Mouse (Mus musculus): ENCODE results near the gene Fcrl1. TPM values are rescaled to one million over a fixed set of nuclear protein-coding genes. Genes with fewer than 3 reads are reported as not detected.
"Not testable (repeated sequence)": the region's sequence is repeated elsewhere in the genome, so short reads cannot be mapped to it uniquely, and the experiment has no call there.

Gene Fcrl1
- polyA plus RNA-seq, 1 experiment = not detected

GRCm38 (mm10) chr3:87365691-87366090 is 10.5 kb upstream of the Fcrl1 start:
- TF ChIP-seq CTCF (IDR thresholded peaks at IDR 0.05; ENCODE audit: low read depth, low read length) (no peak), EP300 (IDR thresholded peaks at IDR 0.05; ENCODE audit: insufficient read depth, low read depth, low read length) (no peak), POLR2A (IDR thresholded peaks at IDR 0.05; ENCODE audit: insufficient read depth, low read length) (no peak)
- H3K4me1 ChIP-seq (ENCODE audit: control insufficient read depth, insufficient read depth, low read length) = no peaks in the 10 kb centered on the region
- H3K9ac ChIP-seq (ENCODE audit: low read depth, poor library complexity, severe bottlenecking) = no peak overlapping the region

GRCm38 (mm10) chr3:87367511-87367910 is 8.7 kb upstream of the Fcrl1 start:
- Histone ChIP-seq H3K9ac (ENCODE audit: low read depth, poor library complexity, severe bottlenecking) (no peak overlapping the region), H3K4me1 (ENCODE audit: control insufficient read depth, insufficient read depth, low read length) (no peaks in the 10 kb centered on the region), H3K36me3 (ENCODE audit: control insufficient read depth, insufficient read depth, low read length, poor library complexity, severe bottlenecking) (no peaks in the 10 kb centered on the region), H3K27ac (ENCODE audit: insufficient read depth, low read length) (no peak overlapping the region), H3K9me3 (replicated peaks; ENCODE audit: control insufficient read depth, insufficient read depth, low read length, poor library complexity, severe bottlenecking) (no peaks in the 10 kb centered on the region; the same call in 1 of the 2 replicates), H3K27me3 (ENCODE audit: control insufficient read depth, insufficient read depth, low read length, poor library complexity, severe bottlenecking) (no peaks in the 10 kb centered on the region), H3K4me3 (ENCODE audit: low read depth, low read length) (no peak overlapping the region)
- TF ChIP-seq POLR2A (IDR thresholded peaks at IDR 0.05; ENCODE audit: insufficient read depth, low read length) (no peak), CTCF (IDR thresholded peaks at IDR 0.05; ENCODE audit: low read depth, low read length) (no peak), EP300 (IDR thresholded peaks at IDR 0.05; ENCODE audit: insufficient read depth, low read depth, low read length) (no peak)

More at GRCm38 (mm10) chr3:87365691-87366090, 10.5 kb upstream of the Fcrl1 start:
- Histone ChIP-seq H3K9me3 (replicated peaks; ENCODE audit: control insufficient read depth, insufficient read depth, low read length, poor library complexity, severe bottlenecking) (no peaks in the 10 kb centered on the region), H3K27ac (ENCODE audit: insufficient read depth, low read length) (no peak overlapping the region), H3K27me3 (ENCODE audit: control insufficient read depth, insufficient read depth, low read length, poor library complexity, severe bottlenecking) (no peaks in the 10 kb centered on the region), H3K4me3 (ENCODE audit: low read depth, low read length) (no peak overlapping the region), H3K36me3 (ENCODE audit: control insufficient read depth, insufficient read depth, low read length, poor library complexity, severe bottlenecking) (no peaks in the 10 kb centered on the region)

- TF ChIP-seq CTCF (IDR thresholded peaks at IDR 0.05; ENCODE audit: low read depth, low read length) (no peak), POLR2A (IDR thresholded peaks at IDR 0.05; ENCODE audit: insufficient read depth, low read length) (no peak), EP300 (IDR thresholded peaks at IDR 0.05; ENCODE audit: insufficient read depth, low read depth, low read length) (no peak)
- H3K36me3 ChIP-seq (ENCODE audit: control insufficient read depth, insufficient read depth, low read length, poor library complexity, severe bottlenecking) = no peaks in the 10 kb centered on the region
- H3K27ac ChIP-seq (ENCODE audit: insufficient read depth, low read length) = no peak overlapping the region
- H3K4me3 ChIP-seq (ENCODE audit: low read depth, low read length) = no peak overlapping the region
- no peaks in the 10 kb centered on the region; the same call in 1 of the 2 replicates for H3K9me3 ChIP-seq (replicated peaks; ENCODE audit: control insufficient read depth, insufficient read depth, low read length, poor library complexity, severe bottlenecking)
- H3K9ac ChIP-seq (ENCODE audit: low read depth, poor library complexity, severe bottlenecking) = no peak overlapping the region
- no peaks in the 10 kb centered on the region for H3K4me1 ChIP-seq (ENCODE audit: control insufficient read depth, insufficient read depth, low read length)
- no peaks in the 10 kb centered on the region for H3K27me3 ChIP-seq (ENCODE audit: control insufficient read depth, insufficient read depth, low read length, poor library complexity, severe bottlenecking)
Measured at GRCm38 (mm10) chr3:87369181-87369580, 7.0 kb upstream of the Fcrl1 start.

GRCm38 (mm10) chr3:87377228-87377627 is 1.0 kb downstream of the Fcrl1 start:
- no peak for TF ChIP-seq EP300 (IDR thresholded peaks at IDR 0.05; ENCODE audit: insufficient read depth, low read depth, low read length)
- no peak for TF ChIP-seq CTCF (IDR thresholded peaks at IDR 0.05; ENCODE audit: low read depth, low read length)
- TF ChIP-seq POLR2A (IDR thresholded peaks at IDR 0.05; ENCODE audit: insufficient read depth, low read length) = no peak
- no peaks in the 10 kb centered on the region for H3K36me3 ChIP-seq (ENCODE audit: control insufficient read depth, insufficient read depth, low read length, poor library complexity, severe bottlenecking)
- H3K9me3 ChIP-seq (replicated peaks; ENCODE audit: control insufficient read depth, insufficient read depth, low read length, poor library complexity, severe bottlenecking) = no peaks in the 10 kb centered on the region; the same call in 1 of the 2 replicates
- H3K9ac ChIP-seq (ENCODE audit: low read depth, poor library complexity, severe bottlenecking) = no peak overlapping the region
- no peak overlapping the region for H3K27ac ChIP-seq (ENCODE audit: insufficient read depth, low read length)
- no peaks in the 10 kb centered on the region for H3K4me1 ChIP-seq (ENCODE audit: control insufficient read depth, insufficient read depth, low read length)
- no peak overlapping the region for H3K4me3 ChIP-seq (ENCODE audit: low read depth, low read length)
- no peaks in the 10 kb centered on the region for H3K27me3 ChIP-seq (ENCODE audit: control insufficient read depth, insufficient read depth, low read length, poor library complexity, severe bottlenecking)

- Histone ChIP-seq H3K9ac (ENCODE audit: low read depth, poor library complexity, severe bottlenecking) (no peak overlapping the region), H3K4me3 (ENCODE audit: low read depth, low read length) (no peak overlapping the region), H3K27ac (ENCODE audit: insufficient read depth, low read length) (no peak overlapping the region), H3K9me3 (replicated peaks; ENCODE audit: control insufficient read depth, insufficient read depth, low read length, poor library complexity, severe bottlenecking) (no peaks in the 10 kb centered on the region), H3K4me1 (ENCODE audit: control insufficient read depth, insufficient read depth, low read length) (no peaks in the 10 kb centered on the region), H3K36me3 (ENCODE audit: control insufficient read depth, insufficient read depth, low read length, poor library complexity, severe bottlenecking) (no peaks in the 10 kb centered on the region), H3K27me3 (ENCODE audit: control insufficient read depth, insufficient read depth, low read length, poor library complexity, severe bottlenecking) (no peaks in the 10 kb centered on the region)
- TF ChIP-seq EP300 (IDR thresholded peaks at IDR 0.05; ENCODE audit: insufficient read depth, low read depth, low read length) (no peak), CTCF (IDR thresholded peaks at IDR 0.05; ENCODE audit: low read depth, low read length) (no peak), POLR2A (IDR thresholded peaks at IDR 0.05; ENCODE audit: insufficient read depth, low read length) (no peak)
Measured at GRCm38 (mm10) chr3:87377719-87378118, 1.5 kb downstream of the Fcrl1 start.

GRCm38 (mm10) chr3:87379641-87380315 is 3.6 kb downstream of the Fcrl1 start:
- not testable (repeated sequence) for H3K27me3 ChIP-seq (ENCODE audit: control insufficient read depth, insufficient read depth, low read length, poor library complexity, severe bottlenecking); H3K27ac ChIP-seq (ENCODE audit: insufficient read depth, low read length); H3K9me3 ChIP-seq (replicated peaks; ENCODE audit: control insufficient read depth, insufficient read depth, low read length, poor library complexity, severe bottlenecking); H3K36me3 ChIP-seq (ENCODE audit: control insufficient read depth, insufficient read depth, low read length, poor library complexity, severe bottlenecking); H3K4me3 ChIP-seq (ENCODE audit: low read depth, low read length); H3K4me1 ChIP-seq (ENCODE audit: control insufficient read depth, insufficient read depth, low read length); H3K9ac ChIP-seq (ENCODE audit: low read depth, poor library complexity, severe bottlenecking)

All from ES-Bruce4 (cell line).